Mouse (Mus musculus): ENCODE results near the gene Mpdu1. TPM values are rescaled to one million over a fixed set of nuclear protein-coding genes. Genes with fewer than 3 reads are reported as not detected.
"Not testable (repeated sequence)": the region's sequence is repeated elsewhere in the genome, so short reads cannot be mapped to it uniquely, and the experiment has no call there.

Mpdu1 gene
- polyA plus RNA-seq, 1 experiment from 2014 or later, result 90.9 TPM

GRCm38 (mm10) chr11:69632284-69633089, 30.0 kb downstream of the Mpdu1 start, which contains the start of gene Fxr2:
TSS of gene Fxr2 (plus strand) at chr11:69632990.
- WGBS (ENCODE audit: missing documents), result under 1% methylated on average over 55 of the region's 56 CpGs
- Histone ChIP-seq H3K27ac (peak within 1 kb of the TSS; percentile 51), H3K4me3 (ENCODE audit: inconsistent target) (peak within 1 kb of the TSS; percentile 71), H3K79me2 (ENCODE audit: inconsistent target) (peaks cover 43% of the 10 kb centered on the region), H3K36me3 (ENCODE audit: inconsistent target) (no peaks in the 10 kb centered on the region)

DNA sequence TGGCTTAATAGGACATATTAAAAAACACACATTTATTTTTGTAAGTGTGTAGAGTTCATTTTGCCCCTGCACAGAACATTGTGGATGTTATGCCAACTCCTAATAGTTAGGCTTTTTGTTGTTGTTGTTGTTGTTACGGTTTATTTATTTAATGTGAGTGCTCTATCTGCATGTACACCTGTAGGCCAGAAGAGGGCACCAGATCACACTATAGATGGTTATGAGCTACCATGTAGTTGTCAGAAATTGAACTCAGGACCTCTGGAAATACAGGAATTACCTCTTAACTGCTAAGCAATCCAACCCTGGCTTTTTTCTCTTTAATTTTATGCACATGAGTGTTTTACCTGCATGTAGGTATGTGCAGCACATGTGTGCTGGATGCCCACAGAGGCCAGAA, 32.6 kb downstream of the Mpdu1 start:
- Histone ChIP-seq H3K36me3 (ENCODE audit: inconsistent target) (no peaks in the 10 kb centered on the region), H3K79me2 (ENCODE audit: inconsistent target) (peaks cover 17% of the 10 kb centered on the region), H3K27ac (no peak overlapping the region), H3K4me3 (ENCODE audit: inconsistent target) (no peak overlapping the region)
- WGBS (ENCODE audit: missing documents), result 71% methylated on average over 1 of the region's 1 CpGs

DNA sequence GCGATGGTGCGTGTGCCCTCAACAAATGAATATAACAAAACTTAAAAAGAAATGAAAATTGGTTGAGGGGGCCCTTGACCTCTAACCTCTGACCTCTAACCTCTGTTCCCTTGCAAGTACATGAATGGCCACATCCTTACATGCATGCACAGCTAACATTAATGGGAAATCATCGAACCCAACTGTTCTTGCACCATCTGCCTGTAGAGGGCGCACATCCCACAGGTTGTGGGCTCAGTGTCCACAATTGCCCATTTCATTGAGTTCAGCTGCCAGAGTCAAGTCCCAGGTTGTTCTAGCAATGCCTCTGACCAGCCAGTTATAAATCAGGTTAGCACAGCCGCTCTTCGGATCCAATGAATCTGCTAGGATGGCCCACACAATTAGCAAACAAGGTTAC, 34.2 kb downstream of the Mpdu1 start:
- Histone ChIP-seq H3K79me2 (ENCODE audit: inconsistent target) (peaks cover 1% of the 10 kb centered on the region), H3K27ac (no peak overlapping the region), H3K36me3 (ENCODE audit: inconsistent target) (no peaks in the 10 kb centered on the region), H3K4me3 (ENCODE audit: inconsistent target) (no peak overlapping the region)
- 46% methylated on average over 6 of the region's 6 CpGs for WGBS (ENCODE audit: missing documents)

- H3K79me2 ChIP-seq (ENCODE audit: inconsistent target); H3K27ac ChIP-seq; H3K36me3 ChIP-seq (ENCODE audit: inconsistent target); H3K4me3 ChIP-seq (ENCODE audit: inconsistent target): not testable (repeated sequence)
- WGBS (ENCODE audit: missing documents), result no CpG with 5 or more reads among the region's 2 CpGs
Observed at GRCm38 (mm10) chr11:69624339-69624738, 38.1 kb downstream of the Mpdu1 start.

GRCm38 (mm10) chr11:69623006-69623405, 39.4 kb downstream of the Mpdu1 start:
- no peak overlapping the region for H3K4me3 ChIP-seq (ENCODE audit: inconsistent target)
- WGBS (ENCODE audit: missing documents), result 97% methylated on average over 4 of the region's 4 CpGs

GRCm38 (mm10) chr11:69622406-69622805, 40.0 kb downstream of the Mpdu1 start:
- 39% methylated on average over 6 of the region's 6 CpGs for WGBS (ENCODE audit: missing documents)
- H3K79me2 ChIP-seq (ENCODE audit: inconsistent target), result no peaks in the 10 kb centered on the region
- H3K27ac ChIP-seq, result no peak overlapping the region
- peak overlapping the region; percentile 55 for H3K4me3 ChIP-seq (ENCODE audit: inconsistent target)
- H3K36me3 ChIP-seq (ENCODE audit: inconsistent target), result no peaks in the 10 kb centered on the region

More at GRCm38 (mm10) chr11:69623006-69623405, 39.4 kb downstream of the Mpdu1 start:
- Histone ChIP-seq H3K36me3 (ENCODE audit: inconsistent target) (no peaks in the 10 kb centered on the region), H3K79me2 (ENCODE audit: inconsistent target) (no peaks in the 10 kb centered on the region), H3K27ac (no peak overlapping the region)

DNA sequence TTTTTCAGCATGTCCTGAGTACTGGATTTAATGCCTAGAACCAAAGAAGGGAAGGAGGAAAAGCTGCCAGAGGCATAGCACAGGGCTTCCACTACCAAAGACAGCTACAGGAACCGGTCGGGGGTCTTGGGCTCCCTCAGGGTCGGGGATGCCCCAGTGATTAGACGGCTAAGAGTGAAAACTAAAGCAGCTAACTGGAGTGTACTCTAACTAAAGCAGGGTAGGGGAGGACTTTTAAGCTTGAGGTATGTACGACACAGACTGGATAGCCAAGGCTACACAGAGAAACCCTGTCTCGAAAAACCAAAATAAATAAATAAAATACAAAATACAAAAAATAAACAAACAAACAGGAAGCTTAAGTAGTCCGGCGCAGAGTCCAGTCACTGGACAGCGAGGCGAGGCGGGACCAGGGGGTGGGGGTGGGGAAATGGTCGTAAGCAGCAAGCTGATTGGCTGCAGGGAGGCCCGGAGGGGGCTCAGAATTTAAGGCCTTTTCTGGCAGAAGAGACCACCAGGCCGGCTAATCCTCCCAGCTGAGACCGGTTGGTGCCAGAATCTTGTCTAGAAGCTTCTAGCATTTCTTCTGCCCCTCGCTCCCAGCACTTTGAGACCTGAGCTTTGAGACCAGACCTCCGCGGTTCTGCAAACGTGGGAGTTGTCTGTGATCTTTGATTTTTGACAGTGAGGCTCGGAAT, 40.7 kb downstream of the Mpdu1 start, which contains the start of gene Sat2:
Gene Sat2 (plus strand): TSS at position 454 of the 698 bp plus-strand sequence.
- 13% methylated on average over 18 of the region's 20 CpGs for WGBS (ENCODE audit: missing documents)
- no peak within 1 kb of the TSS for H3K27ac ChIP-seq
- H3K36me3 ChIP-seq (ENCODE audit: inconsistent target), result no peaks in the 10 kb centered on the region
- H3K4me3 ChIP-seq (ENCODE audit: inconsistent target), result peak within 1 kb of the TSS; percentile 55
- no peaks in the 10 kb centered on the region for H3K79me2 ChIP-seq (ENCODE audit: inconsistent target)

GRCm38 (mm10) chr11:69620394-69621081, 41.9 kb downstream of the Mpdu1 start:
- Histone ChIP-seq H3K79me2 (ENCODE audit: inconsistent target) (no peaks in the 10 kb centered on the region), H3K4me3 (ENCODE audit: inconsistent target) (no peak overlapping the region), H3K27ac (no peak overlapping the region), H3K36me3 (ENCODE audit: inconsistent target) (no peaks in the 10 kb centered on the region)
- 85% methylated on average over 7 of the region's 7 CpGs for WGBS (ENCODE audit: missing documents)

DNA sequence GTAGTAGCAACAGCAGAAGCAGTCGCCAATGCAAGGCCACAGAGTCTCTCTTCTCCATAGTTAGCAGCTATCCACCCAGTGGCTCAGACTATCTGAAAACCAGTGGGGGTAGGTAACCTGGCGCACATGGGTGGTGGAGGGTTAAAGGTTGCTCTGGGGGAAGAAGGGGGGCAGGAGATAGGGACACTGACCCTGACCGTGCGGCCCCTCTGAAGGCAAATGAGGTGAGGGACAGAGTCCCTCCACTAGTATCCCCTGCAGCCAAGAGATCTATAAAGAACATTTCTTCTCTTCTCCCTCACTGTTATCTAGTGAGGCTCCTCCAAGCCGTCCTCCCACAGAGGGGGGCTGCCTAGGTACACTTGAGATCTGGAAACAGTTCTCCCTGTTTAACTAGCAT, 44.6 kb downstream of the Mpdu1 start, which contains the start of gene Shbg:
Gene Shbg (minus strand): TSS at position 101 of the 400 bp plus-strand sequence.
- no peaks in the 10 kb centered on the region for H3K36me3 ChIP-seq (ENCODE audit: inconsistent target)
- no peaks in the 10 kb centered on the region for H3K79me2 ChIP-seq (ENCODE audit: inconsistent target)
- H3K4me3 ChIP-seq (ENCODE audit: inconsistent target), result no peak within 1 kb of the TSS
- WGBS (ENCODE audit: missing documents), result 84% methylated on average over 5 of the region's 5 CpGs
- H3K27ac ChIP-seq, result no peak within 1 kb of the TSS

- H3K4me3 ChIP-seq (ENCODE audit: inconsistent target), result no peak overlapping the region
- H3K27ac ChIP-seq, result no peak overlapping the region
- H3K79me2 ChIP-seq (ENCODE audit: inconsistent target), result no peaks in the 10 kb centered on the region
- 60% methylated on average over 7 of the region's 10 CpGs for WGBS (ENCODE audit: missing documents)
- H3K36me3 ChIP-seq (ENCODE audit: inconsistent target), result no peaks in the 10 kb centered on the region
Observed at GRCm38 (mm10) chr11:69616781-69617180, 45.7 kb downstream of the Mpdu1 start.

GRCm38 (mm10) chr11:69614257-69614588, 48.2 kb downstream of the Mpdu1 start:
- not testable (repeated sequence) for H3K4me3 ChIP-seq (ENCODE audit: inconsistent target); H3K79me2 ChIP-seq (ENCODE audit: inconsistent target); H3K36me3 ChIP-seq (ENCODE audit: inconsistent target); H3K27ac ChIP-seq
- 56% methylated on average over 9 of the region's 11 CpGs for WGBS (ENCODE audit: missing documents)

GRCm38 (mm10) chr11:69613553-69614256, 48.7 kb downstream of the Mpdu1 start:
- no peak overlapping the region for H3K4me3 ChIP-seq (ENCODE audit: inconsistent target)

DNA sequence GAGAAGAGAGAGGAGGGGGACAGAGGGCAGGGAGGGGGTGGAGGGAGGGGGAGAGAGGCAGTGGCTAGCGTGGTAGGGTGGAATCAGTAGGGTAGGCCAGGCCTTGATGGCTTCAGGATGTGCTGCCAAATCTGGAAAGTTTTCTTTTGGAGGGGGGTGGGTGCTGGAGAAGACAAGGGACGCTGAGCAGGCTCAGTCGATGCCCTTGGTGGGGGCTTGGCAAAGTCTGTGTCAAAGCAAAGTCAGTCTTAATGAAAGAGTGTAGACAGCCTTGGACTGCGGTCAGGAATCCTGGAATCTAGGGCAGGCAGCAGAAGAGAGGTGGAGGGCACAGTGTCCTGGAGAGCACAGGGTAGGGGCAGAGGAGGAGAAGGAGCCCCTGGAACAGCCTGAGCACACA, 51.5 kb downstream of the Mpdu1 start:
- 84% methylated on average over 3 of the region's 4 CpGs for WGBS (ENCODE audit: missing documents)
- Histone ChIP-seq H3K27ac (no peak overlapping the region), H3K4me3 (ENCODE audit: inconsistent target) (no peak overlapping the region), H3K36me3 (ENCODE audit: inconsistent target) (no peaks in the 10 kb centered on the region), H3K79me2 (ENCODE audit: inconsistent target) (no peaks in the 10 kb centered on the region)

More at GRCm38 (mm10) chr11:69613553-69614256, 48.7 kb downstream of the Mpdu1 start:
- Histone ChIP-seq H3K79me2 (ENCODE audit: inconsistent target) (no peaks in the 10 kb centered on the region), H3K36me3 (ENCODE audit: inconsistent target) (no peaks in the 10 kb centered on the region), H3K27ac (no peak overlapping the region)
- 13% methylated on average over 11 of the region's 19 CpGs for WGBS (ENCODE audit: missing documents)

- H3K4me3 ChIP-seq (ENCODE audit: inconsistent target), result no peak overlapping the region
- H3K79me2 ChIP-seq (ENCODE audit: inconsistent target), result no peaks in the 10 kb centered on the region
- WGBS (ENCODE audit: missing documents), result 75% methylated on average over 7 of the region's 7 CpGs
- H3K27ac ChIP-seq, result no peak overlapping the region
- no peaks in the 10 kb centered on the region for H3K36me3 ChIP-seq (ENCODE audit: inconsistent target)
Observed at GRCm38 (mm10) chr11:69609416-69609815, 53.0 kb downstream of the Mpdu1 start.

All from macrophage (primary cell).